ENCODE assay signal across 8 mouse cellular contexts in the genomic region with DNA sequence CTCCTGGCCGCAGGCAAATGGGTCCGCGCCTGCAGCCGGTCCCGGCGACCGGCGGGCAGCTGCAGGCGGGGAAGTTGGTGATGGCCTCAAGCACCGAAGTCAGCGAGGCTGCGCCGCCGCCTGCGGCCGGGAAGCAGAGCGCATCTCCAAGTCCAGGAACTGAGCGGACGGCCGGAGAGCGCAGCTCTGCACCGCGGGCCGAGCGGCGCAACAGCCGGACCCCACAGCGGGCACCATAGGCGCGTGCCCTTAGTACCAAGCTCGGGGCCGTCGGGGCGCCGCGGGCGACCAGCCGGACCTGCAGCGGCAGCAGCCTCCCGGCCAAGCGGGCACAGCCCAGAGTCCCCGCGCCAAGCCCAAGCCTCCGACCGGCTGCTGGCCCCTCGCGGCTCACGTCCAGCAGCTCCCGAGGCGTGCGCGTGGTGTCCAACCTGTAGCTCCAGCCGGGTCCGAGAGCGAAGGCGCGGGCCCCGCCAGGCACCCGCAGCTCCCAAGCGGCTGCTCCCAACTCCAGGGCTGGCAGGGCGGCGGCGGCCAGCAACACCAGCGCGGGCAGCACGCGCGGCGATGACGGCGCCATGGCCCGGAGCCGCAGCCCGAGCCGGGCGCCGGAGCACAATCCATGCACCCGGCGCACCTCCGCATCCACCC. TPM values are rescaled to one million over a fixed set of nuclear protein-coding genes. Genes with fewer than 3 reads are reported as not detected.
A peak's percentile ranks its signal among the peaks of the same experiment; 100 is the strongest.
DNase-seq lines count a peak whose midpoint lies in the region; ATAC-seq and TF ChIP-seq lines count a peak whose summit lies in the region.

Celsr1 (minus strand) TSS at position 587 of the 651 bp plus-strand sequence.

- peaks cover 13% of the 10 kb centered on the region; the same call in 1 of the 2 replicates for H3K9me3 ChIP-seq in lung, embryonic 14.5 days (ENCODE audit: low read depth, low read length)
- 0 out of 2 replicates have a peak, but pooled peaks cover 3% of the 10 kb centered on the region for H3K9me3 ChIP-seq in embryonic facial prominence, embryonic 11.5 days (replicated peaks; ENCODE audit: control insufficient read depth, low read length)
- 0 out of 2 replicates have a peak, but pooled peaks cover 4% of the 10 kb centered on the region for H3K9me3 ChIP-seq in hindbrain, postnatal 0 days (ENCODE audit: low read length)
- H3K9me3 ChIP-seq in liver, postnatal 0 days (ENCODE audit: low read length) = no peaks in the 10 kb centered on the region
- no peaks in the 10 kb centered on the region for H3K9me3 ChIP-seq in stomach, embryonic 15.5 days

- TF ChIP-seq CTCF in lung, embryonic 14.5 days (IDR thresholded peaks at IDR 0.05; ENCODE audit: low read depth) = no peak
- no peak for TF ChIP-seq CTCF in hindbrain, postnatal 0 days (IDR thresholded peaks at IDR 0.05; ENCODE audit: low read depth)
- no peak for TF ChIP-seq CTCF in liver, postnatal 0 days (IDR thresholded peaks at IDR 0.05; ENCODE audit: low read depth)

- peak within 1 kb of the TSS; percentile 86 for H3K4me2 ChIP-seq in lung, embryonic 14.5 days
- H3K4me2 ChIP-seq in embryonic facial prominence, embryonic 11.5 days (ENCODE audit: low read depth, low read length) = peak within 1 kb of the TSS; percentile 93
- H3K4me2 ChIP-seq in hindbrain, postnatal 0 days (ENCODE audit: low read depth, low read length) = peak within 1 kb of the TSS; percentile 75
- H3K4me2 ChIP-seq in liver, postnatal 0 days (ENCODE audit: low read depth, low read length) = peak within 1 kb of the TSS; percentile 72
- H3K4me2 ChIP-seq in stomach, embryonic 15.5 days = peak within 1 kb of the TSS; percentile 89

- H3K4me1 ChIP-seq in lung, embryonic 14.5 days (ENCODE audit: insufficient read depth) = no peaks in the 10 kb centered on the region
- H3K4me1 ChIP-seq in embryonic facial prominence, embryonic 11.5 days (ENCODE audit: control insufficient read depth, insufficient read depth, low read length) = 0 out of 2 replicates have a peak, but pooled peaks cover 2% of the 10 kb centered on the region
- H3K4me1 ChIP-seq in hindbrain, postnatal 0 days (ENCODE audit: insufficient read depth, low read length) = no peaks in the 10 kb centered on the region
- peaks cover 18% of the 10 kb centered on the region for H3K4me1 ChIP-seq in liver, postnatal 0 days (ENCODE audit: insufficient read depth)
- H3K4me1 ChIP-seq in stomach, embryonic 15.5 days = peaks cover 26% of the 10 kb centered on the region

- H3K36me3 ChIP-seq in lung, embryonic 14.5 days (ENCODE audit: insufficient read depth) = peaks cover 19% of the 10 kb centered on the region
- H3K36me3 ChIP-seq in embryonic facial prominence, embryonic 11.5 days (replicated peaks; ENCODE audit: control insufficient read depth, insufficient read depth, low read depth, low read length) = no peaks in the 10 kb centered on the region
- H3K36me3 ChIP-seq in hindbrain, postnatal 0 days (ENCODE audit: insufficient read depth, low read length) = no peaks in the 10 kb centered on the region
- H3K36me3 ChIP-seq in liver, postnatal 0 days (replicated peaks; ENCODE audit: insufficient read depth, low read length) = no peaks in the 10 kb centered on the region
- peaks cover 13% of the 10 kb centered on the region for H3K36me3 ChIP-seq in stomach, embryonic 15.5 days

- peak within 1 kb of the TSS; percentile 64 for H3K9ac ChIP-seq in lung, embryonic 14.5 days
- H3K9ac ChIP-seq in embryonic facial prominence, embryonic 11.5 days (replicated peaks; ENCODE audit: low read length) = peak within 1 kb of the TSS; percentile 40
- peak within 1 kb of the TSS; percentile 45; the same call in 1 of the 2 replicates for H3K9ac ChIP-seq in hindbrain, postnatal 0 days (replicated peaks; ENCODE audit: low read length)
- peak within 1 kb of the TSS; percentile 26; the same call in 1 of the 2 replicates for H3K9ac ChIP-seq in liver, postnatal 0 days (replicated peaks)
- H3K9ac ChIP-seq in stomach, embryonic 15.5 days = peak within 1 kb of the TSS; percentile 58

- peak; percentile 60 for DNase-seq in lung, embryonic 14.5 days
- no peak for DNase-seq in lung, postnatal 36 days
- peak; percentile 32 for DNase-seq in embryonic facial prominence, embryonic 11.5 days (ENCODE audit: low spot score)
- DNase-seq in hindbrain, postnatal 0 days (ENCODE audit: low spot score) = peak; percentile 57
- no peak for DNase-seq in liver, postnatal 0 days
- no peak for DNase-seq in spleen, adult 12 weeks (ENCODE audit: low spot score)
- DNase-seq in thymus, postnatal 0 days (ENCODE audit: low spot score) = no peak

- peak within 1 kb of the TSS; percentile 61 for H3K4me3 ChIP-seq in lung, embryonic 14.5 days (ENCODE audit: low read depth, low read length)
- peak within 1 kb of the TSS; percentile 57 for H3K4me3 ChIP-seq in embryonic facial prominence, embryonic 11.5 days (ENCODE audit: low read depth, low read length)
- peak within 1 kb of the TSS; percentile 49 for H3K4me3 ChIP-seq in hindbrain, postnatal 0 days (ENCODE audit: low read length)
- H3K4me3 ChIP-seq in liver, postnatal 0 days (ENCODE audit: low read depth, low read length) = peak within 1 kb of the TSS; percentile 48
- peak within 1 kb of the TSS; percentile 58 for H3K4me3 ChIP-seq in stomach, embryonic 15.5 days (replicated peaks)

- peak within 1 kb of the TSS; percentile 88 for H3K27ac ChIP-seq in lung, embryonic 14.5 days (ENCODE audit: low read depth)
- no peak within 1 kb of the TSS for H3K27ac ChIP-seq in embryonic facial prominence, embryonic 11.5 days (replicated peaks; ENCODE audit: low read depth, low read length)
- H3K27ac ChIP-seq in hindbrain, postnatal 0 days = peak within 1 kb of the TSS; percentile 60; the same call in 1 of the 2 replicates
- no peak within 1 kb of the TSS for H3K27ac ChIP-seq in liver, postnatal 0 days (ENCODE audit: low read depth)
- peak within 1 kb of the TSS; percentile 86 for H3K27ac ChIP-seq in stomach, embryonic 15.5 days

- ATAC-seq in lung, embryonic 14.5 days (ENCODE audit: insufficient read depth) = peak; percentile 12; the same call in 1 of the 2 replicates
- ATAC-seq in embryonic facial prominence, embryonic 11.5 days (replicated peaks; ENCODE audit: insufficient number of reproducible peaks, low FRiP score, low TSS enrichment, low read depth) = no peak; the same call in 1 of the 2 replicates
- ATAC-seq in hindbrain, postnatal 0 days = peak; percentile 30; the same call in 1 of the 2 replicates
- no peak for ATAC-seq in liver, postnatal 0 days
- ATAC-seq in stomach, embryonic 15.5 days (ENCODE audit: insufficient read depth, low FRiP score, low read depth) = no peak

- WGBS in lung, embryonic 14.5 days = under 1% methylated on average over 79 of the region's 80 CpGs
- WGBS in embryonic facial prominence, embryonic 11.5 days = under 1% methylated on average over 74 of the region's 80 CpGs
- WGBS in hindbrain, postnatal 0 days = under 1% methylated on average over 78 of the region's 80 CpGs
- 2% methylated on average over 42 of the region's 80 CpGs for WGBS in liver, postnatal 0 days (ENCODE audit: insufficient replicate concordance)
- WGBS in stomach, embryonic 15.5 days = under 1% methylated on average over 78 of the region's 80 CpGs

- H3K27me3 ChIP-seq in lung, embryonic 14.5 days (ENCODE audit: insufficient read depth, low read length) = peaks cover 32% of the 10 kb centered on the region
- H3K27me3 ChIP-seq in embryonic facial prominence, embryonic 11.5 days (ENCODE audit: control insufficient read depth, insufficient read depth, low read length) = peaks cover 21% of the 10 kb centered on the region
- peaks cover 22% of the 10 kb centered on the region for H3K27me3 ChIP-seq in hindbrain, postnatal 0 days (ENCODE audit: insufficient read depth, low read length)
- peaks cover 42% of the 10 kb centered on the region for H3K27me3 ChIP-seq in liver, postnatal 0 days (ENCODE audit: insufficient read depth, low read length)
- H3K27me3 ChIP-seq in stomach, embryonic 15.5 days (replicated peaks) = peaks cover 28% of the 10 kb centered on the region

- TF ChIP-seq EP300 in liver, postnatal 0 days (IDR thresholded peaks at IDR 0.05; ENCODE audit: low read depth) = no peak

RNA-seq across cellular contexts. Expression of gene Celsr1, which starts in this region (rescaled TPM):
- 9.0 and 9.9 TPM in 2 replicates for polyA plus RNA-seq in lung, embryonic 14.5 days (2014; fragmentation: Nextera tagmentation; extraction: Ambion mirVana)
- 2.0 and 2.1 TPM in 2 replicates for polyA plus RNA-seq in embryonic facial prominence, embryonic 11.5 days (2014; fragmentation: Nextera tagmentation; extraction: Ambion mirVana)
- 16.4 and 19.4 TPM in 2 replicates for total RNA-seq in hindbrain, postnatal 0 days (2014; rRNA removed)
- polyA plus RNA-seq in hindbrain, postnatal 0 days (2015; fragmentation: Nextera tagmentation; extraction: Ambion mirVana) = 0.98 and 0.99 TPM in 2 replicates
- 0.09 and 0.11 TPM in 2 replicates for polyA plus RNA-seq in liver, postnatal 0 days (2015; fragmentation: Nextera tagmentation; extraction: Ambion mirVana)
- polyA plus RNA-seq in stomach, embryonic 15.5 days (2015; fragmentation: Nextera tagmentation; extraction: Ambion mirVana) = 3.1 and 3.2 TPM in 2 replicates
- polyA plus RNA-seq in thymus, postnatal 0 days (2015; fragmentation: Nextera tagmentation; extraction: Ambion mirVana) = 2.9 and 3.6 TPM in 2 replicates

Comparison
In these comparisons a context has a peak if more than half of its experiments do, and no peak if none do; other contexts are left out.
1. DNase-seq: peak in lung, embryonic 14.5 days (single experiment), embryonic facial prominence, embryonic 11.5 days (single experiment) and hindbrain, postnatal 0 days (single experiment); none in lung, postnatal 36 days (single experiment), liver, postnatal 0 days (single experiment), spleen, adult 12 weeks (single experiment) and thymus, postnatal 0 days (single experiment).
2. ATAC-seq: peak in lung, embryonic 14.5 days (single experiment) and hindbrain, postnatal 0 days (single experiment); none in embryonic facial prominence, embryonic 11.5 days (single experiment), liver, postnatal 0 days (single experiment) and stomach, embryonic 15.5 days (single experiment).
3. H3K27ac ChIP-seq: peak in lung, embryonic 14.5 days (single experiment), hindbrain, postnatal 0 days (single experiment) and stomach, embryonic 15.5 days (single experiment); none in embryonic facial prominence, embryonic 11.5 days (single experiment) and liver, postnatal 0 days (single experiment).
4. Peak in every context shown above with its lines, with median percentiles within 50 percentile points of each other: H3K4me2 ChIP-seq, H3K4me3 ChIP-seq and H3K9ac ChIP-seq.